Mouse (Mus musculus): ENCODE measurements around the gene Med17. TPM values are rescaled to one million over a fixed set of nuclear protein-coding genes. Genes with fewer than 3 reads are reported as not detected.
"Not testable (repeated sequence)": the region's sequence is repeated elsewhere in the genome, so short reads cannot be mapped to it uniquely, and the experiment has no call there.

Med17 gene
- polyA plus RNA-seq, 1 experiment, result 21.3 TPM

DNA sequence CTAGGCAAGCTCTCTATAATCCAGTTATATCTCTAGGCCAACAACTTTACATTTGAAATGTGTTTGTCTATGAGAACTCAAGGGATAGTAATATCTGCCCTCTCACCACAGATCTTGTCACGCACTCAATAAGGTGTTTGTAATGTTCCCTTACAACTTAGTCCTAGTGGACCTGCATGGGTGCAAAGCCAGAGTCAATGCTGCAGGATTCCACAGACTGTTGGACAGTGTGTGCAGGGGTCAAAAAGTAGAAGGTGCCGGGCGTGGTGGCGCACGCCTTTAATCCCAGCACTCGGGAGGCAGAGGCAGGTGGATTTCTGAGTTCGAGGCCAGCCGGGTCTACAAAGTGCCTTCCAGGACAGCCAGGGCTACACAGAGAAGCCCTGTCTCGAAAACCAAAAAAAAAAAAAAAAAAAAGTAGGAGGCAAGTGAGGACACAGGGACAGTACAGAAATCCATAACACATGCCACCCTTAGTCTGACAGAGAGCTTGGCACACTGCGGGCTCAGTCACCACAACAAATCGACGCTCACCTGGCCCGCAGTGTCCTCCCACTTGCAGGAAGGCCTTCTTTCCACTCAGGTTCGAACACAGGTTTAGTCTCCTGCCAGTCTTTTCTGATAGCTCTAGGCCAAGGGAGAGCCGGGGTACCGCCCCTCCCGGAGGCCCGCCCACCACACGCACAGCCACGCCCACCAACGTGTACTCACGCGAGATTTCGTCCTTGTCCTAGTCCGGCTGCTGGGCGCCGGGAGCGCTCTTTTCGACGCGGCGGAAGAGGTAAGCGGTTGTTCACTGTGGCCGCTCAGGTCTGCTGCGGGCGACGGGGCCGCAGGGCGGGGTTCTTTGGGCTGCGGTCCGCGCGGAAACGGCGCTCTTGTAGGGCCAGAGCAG is 26.0 kb upstream of the Med17 start, which contains the start of gene Taf1d:
Gene Taf1d (plus strand): TSS at position 712 of the 895 bp plus-strand sequence.
- Histone ChIP-seq H3K36me3 (ENCODE audit: control insufficient read depth, insufficient read depth, low read length) (peaks cover 8% of the 10 kb centered on the region), H3K4me3 (ENCODE audit: insufficient read depth, low read depth, low read length) (peak within 1 kb of the TSS; percentile 97), H3K4me1 (ENCODE audit: control insufficient read depth, insufficient read depth, low read length) (peaks cover 6% of the 10 kb centered on the region; the same call in 1 of the 2 replicates), H3K27ac (ENCODE audit: insufficient read depth, low read depth, low read length) (peak within 1 kb of the TSS; percentile 84), H3K27me3 (replicated peaks; ENCODE audit: control insufficient read depth, insufficient read depth, low read length) (no peaks in the 10 kb centered on the region)
- TF ChIP-seq POLR2A (IDR thresholded peaks at IDR 0.05; ENCODE audit: low read depth, low read length) (peak; percentile 93), CTCF (conservative IDR thresholded peaks at IDR 0.05; ENCODE audit: insufficient read depth, insufficient read length, low read depth, low read length) (no peak)
- 6% methylated on average over 45 of the region's 45 CpGs for WGBS
- peak; percentile 98 for DNase-seq

GRCm38 (mm10) chr9:15302881-15303280 is 23.1 kb upstream of the Med17 start:
- DNase-seq, result peak; percentile 89
- WGBS, result 64% methylated on average over 2 of the region's 2 CpGs
- Histone ChIP-seq H3K4me3 (ENCODE audit: insufficient read depth, low read depth, low read length) (no peak overlapping the region), H3K36me3 (ENCODE audit: control insufficient read depth, insufficient read depth, low read length) (no peaks in the 10 kb centered on the region), H3K4me1 (ENCODE audit: control insufficient read depth, insufficient read depth, low read length) (peaks cover 6% of the 10 kb centered on the region; the same call in 1 of the 2 replicates), H3K27me3 (replicated peaks; ENCODE audit: control insufficient read depth, insufficient read depth, low read length) (no peaks in the 10 kb centered on the region), H3K27ac (ENCODE audit: insufficient read depth, low read depth, low read length) (peak overlapping the region; percentile 65)
- TF ChIP-seq CTCF (conservative IDR thresholded peaks at IDR 0.05; ENCODE audit: insufficient read depth, insufficient read length, low read depth, low read length) (no peak), POLR2A (IDR thresholded peaks at IDR 0.05; ENCODE audit: low read depth, low read length) (no peak)

DNA sequence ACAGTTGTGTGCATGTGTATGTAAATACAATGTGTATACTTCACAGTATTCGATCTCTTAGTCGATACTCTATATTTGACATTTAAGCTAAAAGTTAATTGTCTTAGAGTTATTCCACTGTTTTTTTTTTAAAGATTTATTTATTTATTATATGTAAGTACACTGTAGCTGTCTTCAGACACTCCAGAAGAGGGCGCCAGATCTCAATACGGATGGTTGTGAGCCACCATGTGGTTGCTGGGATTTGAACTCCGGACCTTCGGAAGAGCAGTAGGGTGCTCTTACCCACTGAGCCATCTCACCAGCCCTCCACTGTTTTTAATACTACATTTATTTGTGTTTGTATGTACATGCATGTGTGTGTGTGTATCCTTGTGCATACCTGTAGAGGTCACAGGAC is 22.3 kb upstream of the Med17 start:
- WGBS, result 76% methylated on average over 6 of the region's 6 CpGs
- H3K4me3 ChIP-seq (ENCODE audit: insufficient read depth, low read depth, low read length); H3K36me3 ChIP-seq (ENCODE audit: control insufficient read depth, insufficient read depth, low read length); DNase-seq; H3K27me3 ChIP-seq (replicated peaks; ENCODE audit: control insufficient read depth, insufficient read depth, low read length); H3K4me1 ChIP-seq (ENCODE audit: control insufficient read depth, insufficient read depth, low read length): not testable (repeated sequence)
- peak overlapping the region; percentile 77 for H3K27ac ChIP-seq (ENCODE audit: insufficient read depth, low read depth, low read length)

DNA sequence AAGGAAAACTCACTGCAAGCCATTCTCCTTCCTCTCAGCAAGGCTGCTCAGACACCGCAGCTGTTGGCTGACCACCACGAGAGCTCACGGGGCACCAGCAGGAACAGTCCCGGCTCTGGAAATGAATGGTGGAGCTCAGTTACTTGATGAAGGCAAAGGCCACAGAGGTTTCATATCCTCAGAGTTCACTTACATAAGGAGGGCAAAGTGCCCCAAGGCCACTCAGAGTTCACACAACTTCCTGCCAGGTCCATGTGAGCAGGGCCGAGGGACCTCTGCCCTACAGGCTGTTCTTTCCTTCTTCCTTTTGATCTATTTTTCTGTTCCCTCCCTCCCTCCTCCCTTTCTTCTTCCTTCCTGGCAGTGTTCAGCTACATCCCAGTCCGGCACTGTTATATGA is 21.7 kb upstream of the Med17 start:
- peak overlapping the region; percentile 80 for H3K27ac ChIP-seq (ENCODE audit: insufficient read depth, low read depth, low read length)
- peak; percentile 94 for DNase-seq
- peak overlapping the region; percentile 35 for H3K4me3 ChIP-seq (ENCODE audit: insufficient read depth, low read depth, low read length)
- TF ChIP-seq CTCF (conservative IDR thresholded peaks at IDR 0.05; ENCODE audit: insufficient read depth, insufficient read length, low read depth, low read length) (no peak), POLR2A (IDR thresholded peaks at IDR 0.05; ENCODE audit: low read depth, low read length) (peak; percentile 87)
- WGBS, result 7% methylated on average over 6 of the region's 6 CpGs
- peaks cover 2% of the 10 kb centered on the region; the same call in 1 of the 2 replicates for H3K4me1 ChIP-seq (ENCODE audit: control insufficient read depth, insufficient read depth, low read length)
- peaks cover 4% of the 10 kb centered on the region for H3K36me3 ChIP-seq (ENCODE audit: control insufficient read depth, insufficient read depth, low read length)
- no peaks in the 10 kb centered on the region for H3K27me3 ChIP-seq (replicated peaks; ENCODE audit: control insufficient read depth, insufficient read depth, low read length)

DNA sequence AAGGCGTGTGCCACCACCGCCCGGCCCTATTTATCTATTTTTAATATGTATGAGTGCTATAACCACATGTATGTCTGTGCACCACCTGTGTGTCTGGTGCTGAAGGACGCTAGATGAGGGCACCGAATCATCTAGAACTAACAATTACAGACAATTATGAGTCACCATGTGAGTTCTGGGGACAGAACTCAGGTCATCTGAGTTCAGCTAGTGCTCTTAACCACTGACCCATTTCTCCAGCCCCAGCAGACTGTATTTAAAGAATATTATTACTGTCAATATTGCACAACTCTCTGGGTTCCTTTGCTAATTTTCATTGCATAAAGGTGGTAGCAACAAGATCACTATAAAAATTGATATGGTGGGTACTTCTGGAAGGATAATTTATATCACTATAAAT is 20.3 kb upstream of the Med17 start:
- H3K27me3 ChIP-seq (replicated peaks; ENCODE audit: control insufficient read depth, insufficient read depth, low read length), result no peaks in the 10 kb centered on the region
- WGBS, result 56% methylated on average over 5 of the region's 5 CpGs
- H3K36me3 ChIP-seq (ENCODE audit: control insufficient read depth, insufficient read depth, low read length), result peaks cover 5% of the 10 kb centered on the region
- DNase-seq, result no peak
- peak overlapping the region; percentile 52 for H3K4me3 ChIP-seq (ENCODE audit: insufficient read depth, low read depth, low read length)
- H3K4me1 ChIP-seq (ENCODE audit: control insufficient read depth, insufficient read depth, low read length), result peaks cover 2% of the 10 kb centered on the region; the same call in 1 of the 2 replicates
- H3K27ac ChIP-seq (ENCODE audit: insufficient read depth, low read depth, low read length), result peak overlapping the region; percentile 20; the same call in 1 of the 2 replicates
- TF ChIP-seq CTCF (conservative IDR thresholded peaks at IDR 0.05; ENCODE audit: insufficient read depth, insufficient read length, low read depth, low read length) (no peak), POLR2A (IDR thresholded peaks at IDR 0.05; ENCODE audit: low read depth, low read length) (no peak)

DNA sequence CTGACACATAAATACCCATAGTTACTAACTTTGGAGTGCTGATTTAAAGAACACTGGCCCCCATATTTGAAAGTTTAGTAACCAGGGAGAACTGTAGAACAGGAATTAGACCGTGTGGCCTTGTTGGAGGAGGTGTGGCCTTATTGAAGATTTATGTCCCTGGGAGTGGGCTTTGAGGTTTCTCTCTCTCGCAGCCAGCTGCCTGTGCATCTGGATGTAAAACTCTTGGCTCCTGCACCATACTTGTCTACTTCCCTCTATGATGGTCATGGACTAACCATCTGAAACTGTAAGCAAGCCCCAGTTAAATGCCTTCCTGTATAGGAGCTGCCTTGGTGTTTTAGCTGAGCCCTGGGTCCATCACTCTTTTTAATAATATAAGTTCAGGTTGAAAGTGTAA is 18.7 kb upstream of the Med17 start:
- Histone ChIP-seq H3K36me3 (ENCODE audit: control insufficient read depth, insufficient read depth, low read length) (peaks cover 8% of the 10 kb centered on the region), H3K27ac (ENCODE audit: insufficient read depth, low read depth, low read length) (no peak overlapping the region), H3K4me1 (ENCODE audit: control insufficient read depth, insufficient read depth, low read length) (peaks cover 2% of the 10 kb centered on the region; the same call in 1 of the 2 replicates), H3K27me3 (replicated peaks; ENCODE audit: control insufficient read depth, insufficient read depth, low read length) (no peaks in the 10 kb centered on the region), H3K4me3 (ENCODE audit: insufficient read depth, low read depth, low read length) (no peak overlapping the region; the same call in 1 of the 2 replicates)
- 23% methylated on average over 2 of the region's 2 CpGs for WGBS
- no peak for TF ChIP-seq CTCF (conservative IDR thresholded peaks at IDR 0.05; ENCODE audit: insufficient read depth, insufficient read length, low read depth, low read length)
- TF ChIP-seq POLR2A (IDR thresholded peaks at IDR 0.05; ENCODE audit: low read depth, low read length), result no peak
- no peak for DNase-seq

DNA sequence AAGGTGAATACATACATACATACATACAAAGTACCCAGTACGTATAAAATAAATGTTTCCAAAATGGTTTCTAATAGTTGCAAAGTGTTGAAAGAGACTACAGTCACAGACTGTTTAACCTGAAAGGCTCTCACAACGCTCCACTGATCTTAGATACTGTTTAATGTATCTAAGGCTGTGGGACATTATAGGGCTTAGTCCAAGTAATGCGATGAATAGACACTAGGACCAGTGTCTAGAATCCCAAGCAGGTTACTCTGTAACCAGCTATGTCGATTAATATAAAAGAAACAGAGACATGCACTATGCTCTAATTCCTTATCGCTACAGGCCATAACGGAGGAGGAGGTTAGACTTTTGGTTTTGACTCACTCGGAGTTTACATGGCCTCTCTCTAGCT is 17.4 kb upstream of the Med17 start:
- no peak overlapping the region for H3K4me3 ChIP-seq (ENCODE audit: insufficient read depth, low read depth, low read length)
- H3K4me1 ChIP-seq (ENCODE audit: control insufficient read depth, insufficient read depth, low read length), result peaks cover under 1% of the 10 kb centered on the region; the same call in 1 of the 2 replicates
- WGBS, result 46% methylated on average over 7 of the region's 7 CpGs
- peaks cover 11% of the 10 kb centered on the region for H3K36me3 ChIP-seq (ENCODE audit: control insufficient read depth, insufficient read depth, low read length)
- no peaks in the 10 kb centered on the region for H3K27me3 ChIP-seq (replicated peaks; ENCODE audit: control insufficient read depth, insufficient read depth, low read length)
- H3K27ac ChIP-seq (ENCODE audit: insufficient read depth, low read depth, low read length), result no peak overlapping the region
- DNase-seq, result no peak
- TF ChIP-seq CTCF (conservative IDR thresholded peaks at IDR 0.05; ENCODE audit: insufficient read depth, insufficient read length, low read depth, low read length) (no peak), POLR2A (IDR thresholded peaks at IDR 0.05; ENCODE audit: low read depth, low read length) (no peak)
